Mouse (Mus musculus): ENCODE data around the gene Nat14. TPM values are rescaled to one million over a fixed set of nuclear protein-coding genes. Genes with fewer than 3 reads are reported as not detected.

Gene Nat14
- polyA plus RNA-seq, 1 experiment: 2.8 TPM

DNA sequence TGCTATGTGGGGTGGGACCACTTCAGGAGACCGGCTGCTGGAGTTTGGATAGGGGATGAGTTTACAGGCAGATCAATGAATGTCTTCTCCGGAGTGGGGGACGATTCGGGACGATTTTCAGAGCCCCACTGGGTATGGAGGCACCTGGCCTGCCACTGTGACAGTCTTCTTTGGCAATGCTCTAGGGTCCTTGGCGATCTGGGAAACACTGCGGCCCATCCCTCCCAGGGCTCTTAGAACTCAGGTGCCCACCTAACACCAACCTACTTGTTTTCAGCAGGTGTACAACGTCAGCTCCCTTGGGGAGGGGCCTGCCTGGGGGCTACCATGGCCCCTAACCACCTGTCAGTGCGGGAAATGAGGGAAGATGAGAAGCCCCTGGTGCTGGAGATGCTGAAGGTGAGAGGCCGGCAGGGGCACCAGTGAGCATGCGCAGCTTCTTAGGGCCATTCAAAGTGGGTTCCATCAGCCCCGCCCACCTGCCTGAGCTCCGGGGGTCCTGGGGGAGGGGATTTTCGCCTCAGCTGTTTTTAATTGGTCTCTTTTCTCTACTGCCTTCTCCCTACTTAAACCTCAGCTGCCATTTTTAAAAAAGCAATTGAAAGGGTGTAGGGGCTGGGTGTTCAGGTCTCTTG lies 1.2 kb downstream of the Nat14 start:
- Histone ChIP-seq H3K4me3 (replicated peaks; ENCODE audit: control insufficient read depth, low read depth, low read length) (no peak overlapping the region), H3K4me1 (ENCODE audit: control insufficient read depth, insufficient read depth, low read length) (no peaks in the 10 kb centered on the region), H3K27ac (ENCODE audit: control insufficient read depth, insufficient read depth, low read depth, low read length, poor library complexity) (no peak overlapping the region)
- no peak for TF ChIP-seq CTCF (IDR thresholded peaks at IDR 0.05; ENCODE audit: control insufficient read depth, insufficient read depth, low read length)
- TF ChIP-seq POLR2A (IDR thresholded peaks at IDR 0.05; ENCODE audit: borderline replicate concordance, control insufficient read depth, low read depth, low read length): no peak
- 2% methylated on average over 14 of the region's 14 CpGs for WGBS

DNA sequence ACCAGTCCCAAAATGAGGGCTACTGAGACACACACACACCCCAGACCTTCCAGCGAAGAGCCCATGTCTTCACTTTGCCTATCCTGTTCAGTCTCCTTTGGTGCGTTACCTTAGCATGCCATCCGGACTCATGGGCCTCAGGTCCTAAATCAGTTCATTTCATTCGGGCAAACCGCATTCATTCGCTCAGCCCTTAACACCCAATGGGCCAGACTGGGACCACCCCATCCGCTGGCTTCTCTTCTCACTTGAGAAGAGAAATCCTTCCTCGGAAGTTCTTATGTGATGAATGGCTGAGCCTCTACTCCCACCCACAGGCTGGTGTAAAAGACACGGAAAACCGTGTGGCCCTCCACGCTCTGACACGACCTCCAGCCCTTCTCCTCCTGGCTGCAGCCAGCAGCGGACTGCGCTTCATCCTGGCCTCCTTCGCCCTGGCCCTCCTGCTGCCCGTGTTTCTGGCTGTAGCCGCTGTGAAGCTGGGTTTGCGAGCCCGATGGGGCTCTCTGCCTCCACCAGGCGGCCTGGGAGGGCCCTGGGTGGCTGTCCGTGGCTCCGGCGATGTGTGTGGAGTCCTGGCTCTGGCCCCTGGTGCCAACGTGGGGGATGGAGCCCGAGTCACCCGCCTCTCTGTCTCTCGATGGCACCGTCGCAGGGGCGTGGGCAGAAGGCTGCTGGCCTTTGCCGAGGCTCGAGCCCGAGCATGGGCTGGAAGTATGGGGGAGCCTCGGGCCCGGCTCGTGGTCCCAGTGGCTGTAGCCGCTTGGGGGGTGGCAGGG lies 1.9 kb downstream of the Nat14 start:
- H3K27ac ChIP-seq (ENCODE audit: control insufficient read depth, insufficient read depth, low read depth, low read length, poor library complexity): no peak overlapping the region
- 7% methylated on average over 37 of the region's 37 CpGs for WGBS
- TF ChIP-seq CTCF (IDR thresholded peaks at IDR 0.05; ENCODE audit: control insufficient read depth, insufficient read depth, low read length) (no peak), POLR2A (IDR thresholded peaks at IDR 0.05; ENCODE audit: borderline replicate concordance, control insufficient read depth, low read depth, low read length) (no peak)
- H3K4me1 ChIP-seq (ENCODE audit: control insufficient read depth, insufficient read depth, low read length): no peaks in the 10 kb centered on the region
- no peak overlapping the region for H3K4me3 ChIP-seq (replicated peaks; ENCODE audit: control insufficient read depth, low read depth, low read length)

DNA sequence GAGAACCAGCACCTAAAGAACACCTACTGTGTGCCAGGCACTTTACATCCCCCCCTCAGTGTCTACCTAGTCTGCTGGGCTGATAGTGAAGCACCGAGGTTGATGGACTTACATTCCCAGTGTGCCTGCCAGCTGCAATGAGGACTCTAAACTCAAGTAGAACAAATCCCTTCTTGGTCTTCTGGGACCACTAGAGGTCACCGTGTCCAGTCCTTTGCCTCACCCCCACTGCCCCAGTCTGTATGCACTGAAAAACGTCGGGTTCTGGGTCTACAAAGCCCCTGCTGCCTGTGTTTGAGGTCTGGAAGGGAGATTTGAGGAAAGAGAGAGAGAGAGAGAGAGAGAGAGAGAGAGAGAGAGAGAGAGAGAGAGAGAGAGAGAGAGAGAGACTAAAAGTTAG lies 2.7 kb downstream of the Nat14 start:
- Histone ChIP-seq H3K27ac (ENCODE audit: control insufficient read depth, insufficient read depth, low read depth, low read length, poor library complexity) (no peak overlapping the region), H3K4me1 (ENCODE audit: control insufficient read depth, insufficient read depth, low read length) (no peaks in the 10 kb centered on the region), H3K4me3 (replicated peaks; ENCODE audit: control insufficient read depth, low read depth, low read length) (no peak overlapping the region)
- WGBS: 3% methylated on average over 4 of the region's 4 CpGs
- no peak for TF ChIP-seq CTCF (IDR thresholded peaks at IDR 0.05; ENCODE audit: control insufficient read depth, insufficient read depth, low read length)
- TF ChIP-seq POLR2A (IDR thresholded peaks at IDR 0.05; ENCODE audit: borderline replicate concordance, control insufficient read depth, low read depth, low read length): no peak

DNA sequence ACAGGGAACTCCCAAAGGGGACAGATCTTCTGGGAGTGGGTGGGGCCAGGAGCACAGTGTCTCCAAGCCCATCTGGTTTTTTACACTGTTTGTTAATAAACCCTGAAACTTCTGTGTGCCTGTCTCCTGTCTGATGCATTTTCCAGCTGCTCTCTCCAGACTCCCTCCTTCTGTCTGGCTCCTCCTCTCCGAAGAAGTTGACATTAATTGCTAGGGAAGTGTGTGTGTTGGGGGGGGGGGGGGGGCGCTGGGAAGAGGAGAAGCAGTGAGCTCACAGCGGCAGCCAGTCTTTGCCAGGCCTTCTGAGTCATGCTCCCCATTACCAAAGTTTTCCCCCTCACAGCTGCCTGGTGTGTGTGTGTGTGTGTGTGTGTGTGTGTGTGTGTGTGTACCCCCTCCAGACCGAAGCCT lies 3.1 kb downstream of the Nat14 start:
- no peak overlapping the region for H3K4me3 ChIP-seq (replicated peaks; ENCODE audit: control insufficient read depth, low read depth, low read length)
- H3K4me1 ChIP-seq (ENCODE audit: control insufficient read depth, insufficient read depth, low read length): no peaks in the 10 kb centered on the region
- no peak for TF ChIP-seq CTCF (IDR thresholded peaks at IDR 0.05; ENCODE audit: control insufficient read depth, insufficient read depth, low read length)
- no peak for TF ChIP-seq POLR2A (IDR thresholded peaks at IDR 0.05; ENCODE audit: borderline replicate concordance, control insufficient read depth, low read depth, low read length)
- H3K27ac ChIP-seq (ENCODE audit: control insufficient read depth, insufficient read depth, low read depth, low read length, poor library complexity): no peak overlapping the region
- 14% methylated on average over 4 of the region's 4 CpGs for WGBS

DNA sequence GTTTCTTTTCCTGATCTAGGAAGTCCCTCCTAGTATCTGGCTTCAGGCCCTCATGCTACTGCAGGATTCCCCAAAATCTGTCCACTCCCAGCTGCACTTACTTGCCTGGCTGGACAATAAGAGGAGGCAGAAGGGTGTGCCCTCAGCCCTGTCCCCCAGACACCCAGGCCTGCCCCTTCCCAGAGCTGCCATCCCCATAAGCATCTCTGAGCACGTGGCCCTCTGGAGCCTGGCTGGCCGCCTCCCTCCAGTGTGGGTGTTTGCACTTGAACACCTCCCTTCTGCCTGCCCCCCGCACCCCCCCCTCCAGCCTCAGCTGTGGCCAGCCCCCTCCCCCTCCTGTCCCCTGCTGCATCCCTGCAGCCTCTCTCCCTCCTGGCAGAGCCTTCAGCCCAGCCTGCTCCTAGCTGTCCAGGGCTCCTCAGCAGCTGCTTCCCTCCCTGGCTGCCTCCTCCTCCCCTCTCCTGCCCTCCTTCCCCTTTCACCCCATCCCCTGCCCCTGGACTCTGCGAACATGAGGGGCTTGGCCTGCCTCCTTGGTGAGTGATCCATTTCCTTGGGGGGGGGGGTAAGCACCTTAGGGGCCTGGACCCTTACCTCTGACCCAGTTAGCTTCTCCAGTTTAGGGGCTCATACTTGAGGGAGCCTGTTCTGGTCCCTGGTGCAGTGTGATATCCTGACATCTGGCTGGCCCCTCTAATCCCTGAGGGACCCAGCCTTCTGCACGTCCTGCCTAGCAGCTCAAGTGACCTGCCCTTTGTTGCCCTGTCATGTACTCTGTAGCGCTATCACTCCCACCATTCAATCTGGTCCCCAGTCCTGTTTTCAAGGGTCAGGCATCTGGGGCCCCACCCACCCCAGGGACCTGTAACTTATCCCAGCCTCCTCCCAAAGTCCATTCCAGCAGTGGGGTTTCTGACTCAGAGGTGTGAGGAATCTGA lies 3.9 kb downstream of the Nat14 start, which contains the start of gene Ssc5d:
Ssc5d (plus strand) TSS at position 345 of the 941 bp plus-strand sequence.
- 36% methylated on average over 5 of the region's 6 CpGs for WGBS
- H3K27ac ChIP-seq (ENCODE audit: control insufficient read depth, insufficient read depth, low read depth, low read length, poor library complexity): no peak within 1 kb of the TSS
- no peak within 1 kb of the TSS for H3K4me3 ChIP-seq (replicated peaks; ENCODE audit: control insufficient read depth, low read depth, low read length)

DNA sequence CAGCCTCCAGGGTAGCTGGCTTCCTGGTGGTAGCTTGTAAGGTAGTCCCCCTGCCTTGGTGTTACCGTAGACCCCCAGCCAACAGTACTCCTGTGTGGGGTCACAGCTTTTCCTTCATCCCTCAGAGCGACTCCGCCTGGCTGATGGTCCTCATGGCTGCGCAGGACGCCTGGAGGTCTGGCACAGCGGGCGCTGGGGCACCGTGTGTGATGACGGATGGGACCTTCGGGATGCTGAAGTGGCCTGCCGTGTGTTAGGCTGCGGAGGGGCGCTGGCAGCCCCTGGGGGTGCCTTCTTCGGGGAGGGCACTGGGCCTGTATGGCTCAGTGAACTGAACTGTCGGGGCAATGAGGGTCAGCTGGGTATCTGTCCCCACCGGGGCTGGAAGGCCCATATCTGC lies 5.0 kb downstream of the Nat14 start:
- no peaks in the 10 kb centered on the region for H3K4me1 ChIP-seq (ENCODE audit: control insufficient read depth, insufficient read depth, low read length)
- TF ChIP-seq POLR2A (IDR thresholded peaks at IDR 0.05; ENCODE audit: borderline replicate concordance, control insufficient read depth, low read depth, low read length): no peak
- TF ChIP-seq CTCF (IDR thresholded peaks at IDR 0.05; ENCODE audit: control insufficient read depth, insufficient read depth, low read length): no peak
- no peak overlapping the region for H3K27ac ChIP-seq (ENCODE audit: control insufficient read depth, insufficient read depth, low read depth, low read length, poor library complexity)
- H3K4me3 ChIP-seq (replicated peaks; ENCODE audit: control insufficient read depth, low read depth, low read length): no peak overlapping the region
- WGBS: 74% methylated on average over 16 of the region's 16 CpGs

More for the DNA sequence above, 3.9 kb downstream of the Nat14 start, which contains the start of gene Ssc5d:
- no peaks in the 10 kb centered on the region for H3K4me1 ChIP-seq (ENCODE audit: control insufficient read depth, insufficient read depth, low read length)
- TF ChIP-seq POLR2A (IDR thresholded peaks at IDR 0.05; ENCODE audit: borderline replicate concordance, control insufficient read depth, low read depth, low read length): no peak
- no peak for TF ChIP-seq CTCF (IDR thresholded peaks at IDR 0.05; ENCODE audit: control insufficient read depth, insufficient read depth, low read length)

DNA sequence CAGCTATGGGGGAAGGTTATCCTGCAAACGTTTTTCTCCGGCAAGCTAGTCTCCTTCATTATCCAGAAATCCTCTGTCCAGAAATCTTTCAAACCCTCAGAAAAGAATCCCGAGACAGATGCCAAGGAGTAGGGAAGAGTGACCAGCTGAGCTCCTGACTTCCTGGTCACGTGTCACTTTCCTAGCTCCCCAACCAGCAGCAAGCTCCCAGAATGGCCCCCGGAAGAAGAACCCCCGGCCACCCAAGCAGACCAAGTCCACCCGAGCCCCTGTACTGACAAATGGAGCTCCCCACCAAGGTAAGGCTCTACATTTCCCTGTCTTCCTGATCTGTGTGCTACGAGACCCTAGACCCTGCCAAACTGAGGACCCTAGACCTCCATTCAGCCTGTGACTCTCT lies 5.9 kb downstream of the Nat14 start:
- TF ChIP-seq CTCF (IDR thresholded peaks at IDR 0.05; ENCODE audit: control insufficient read depth, insufficient read depth, low read length) (no peak), POLR2A (IDR thresholded peaks at IDR 0.05; ENCODE audit: borderline replicate concordance, control insufficient read depth, low read depth, low read length) (no peak)
- Histone ChIP-seq H3K27ac (ENCODE audit: control insufficient read depth, insufficient read depth, low read depth, low read length, poor library complexity) (no peak overlapping the region), H3K4me1 (ENCODE audit: control insufficient read depth, insufficient read depth, low read length) (no peaks in the 10 kb centered on the region), H3K4me3 (replicated peaks; ENCODE audit: control insufficient read depth, low read depth, low read length) (no peak overlapping the region)
- WGBS: 58% methylated on average over 8 of the region's 8 CpGs

DNA sequence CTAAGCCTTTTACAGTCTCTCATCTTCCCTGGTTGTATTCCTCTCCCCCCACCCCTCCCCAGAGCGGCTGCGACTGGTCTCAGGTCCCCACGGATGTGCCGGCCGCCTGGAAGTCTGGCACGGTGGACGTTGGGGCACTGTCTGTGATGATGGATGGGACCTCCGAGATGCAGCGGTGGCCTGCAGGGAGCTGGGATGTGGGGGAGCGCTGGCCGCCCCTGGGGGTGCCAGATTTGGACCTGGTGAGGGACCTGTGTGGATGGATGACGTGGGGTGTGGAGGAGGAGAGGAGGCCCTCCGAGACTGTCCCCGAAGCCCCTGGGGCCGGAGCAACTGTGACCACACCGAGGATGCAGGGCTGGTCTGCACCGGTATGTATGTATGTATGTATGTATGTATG lies 6.5 kb downstream of the Nat14 start:
- WGBS: 79% methylated on average over 17 of the region's 17 CpGs
- Histone ChIP-seq H3K4me3 (replicated peaks; ENCODE audit: control insufficient read depth, low read depth, low read length) (no peak overlapping the region), H3K27ac (ENCODE audit: control insufficient read depth, insufficient read depth, low read depth, low read length, poor library complexity) (no peak overlapping the region; the same call in 1 of the 2 replicates), H3K4me1 (ENCODE audit: control insufficient read depth, insufficient read depth, low read length) (no peaks in the 10 kb centered on the region)
- TF ChIP-seq CTCF (IDR thresholded peaks at IDR 0.05; ENCODE audit: control insufficient read depth, insufficient read depth, low read length) (no peak), POLR2A (IDR thresholded peaks at IDR 0.05; ENCODE audit: borderline replicate concordance, control insufficient read depth, low read depth, low read length) (no peak)

All from bone marrow, adult 2 months (tissue).